Mouse (Mus musculus) heart, adult 2 months (tissue): ENCODE results near the gene Wdr92. TPM values are rescaled to one million over a fixed set of nuclear protein-coding genes. Genes with fewer than 3 reads are reported as not detected.

Source experiments
- DNase-seq, 2 experiments: peaks; one replicate each; pipeline ENCODE4 v3.0.0; 2021
- H3K27ac ChIP-seq: fragments of 200-600 bp; 2 replicates; pipeline ENCODE4 v1.8.1; 2022
- H3K27me3 ChIP-seq: fragments of 200-500 bp; 2 replicates; pipeline ENCODE4 v1.6.1; 2012; ENCODE audit warnings: mild to moderate bottlenecking, low read length, inconsistent platforms, mixed read lengths; ENCODE audit not compliant: control insufficient read depth, insufficient read depth
- H3K36me3 ChIP-seq: fragments of 200-500 bp; 2 replicates; pipeline ENCODE4 v1.6.1; 2012; ENCODE audit warnings: low read length, inconsistent platforms; ENCODE audit not compliant: control insufficient read depth, insufficient read depth
- H3K4me1 ChIP-seq: fragments of 200-500 bp; 2 replicates; pipeline ENCODE4 v1.6.1; 2011; ENCODE audit warnings: low read length; ENCODE audit not compliant: control insufficient read depth, insufficient read depth
- H3K4me3 ChIP-seq: fragments of 200-600 bp; 2 replicates; pipeline ENCODE4 v1.8.1; 2022
- H3K79me2 ChIP-seq: fragments of 200-500 bp; replicated peaks from 2 replicates; pipeline ENCODE4 v1.6.1; 2012; ENCODE audit warnings: mild to moderate bottlenecking, inconsistent platforms, low read length, moderate library complexity, mixed read lengths; ENCODE audit not compliant: control insufficient read depth, insufficient read depth
- H3K9ac ChIP-seq: fragments of 200-500 bp; 2 replicates; pipeline ENCODE4 v1.6.1; 2012; ENCODE audit warnings: low read depth, mild to moderate bottlenecking, control low read depth, inconsistent platforms, low read length, mixed read lengths
- CTCF ChIP-seq: fragments of 200-600 bp; IDR thresholded peaks from 2 replicates; pipeline ENCODE4 v1.8.1; 2022; ENCODE audit warnings: antibody characterized with exemption, mild to moderate bottlenecking, moderate library complexity
- EP300 ChIP-seq: fragments of 200-500 bp; IDR thresholded peaks from 2 replicates; pipeline ENCODE4 v1.6.1; 2011; ENCODE audit warnings: low read depth, low read length, control low read depth; ENCODE audit not compliant: insufficient read depth
- POLR2A ChIP-seq: fragments of 200-500 bp; IDR thresholded peaks from 2 replicates; pipeline ENCODE4 v1.6.1; 2011; ENCODE audit warnings: mild to moderate bottlenecking, low read depth, low read length, control low read depth; ENCODE audit not compliant: insufficient read depth
- WGBS: fragments of 180-500 bp; shearing (Covaris S2); methylation state at CpG from one replicate; pipeline ENCODE4 v1.1.7; 2018; 5-methylcytosine and 5-hydroxymethylcytosine counted together
- intact Hi-C: fragments of 180-260 bp; cut with DNase I; formaldehyde crosslinking; loops from one replicate; pipeline ENCODE4 v1.15.1; 2025
- polyA plus RNA-seq: library from polyadenylated mRNA; depleted of rRNA; stranded (reverse); fragments of >200 nt; gene quantifications from 2 replicates; pipeline ENCODE4 v1.2.3, GENCODE M21; 2012; rRNA removed
- total RNA-seq, 2 experiments: library from RNA; stranded (reverse); gene quantifications; 2 replicates each; pipeline ENCODE4 v1.2.3; 2021

The Wdr92 gene
- total and polyA plus RNA-seq, 3 experiments: 7.8 to 11.4 (median 11.0) TPM

DNA sequence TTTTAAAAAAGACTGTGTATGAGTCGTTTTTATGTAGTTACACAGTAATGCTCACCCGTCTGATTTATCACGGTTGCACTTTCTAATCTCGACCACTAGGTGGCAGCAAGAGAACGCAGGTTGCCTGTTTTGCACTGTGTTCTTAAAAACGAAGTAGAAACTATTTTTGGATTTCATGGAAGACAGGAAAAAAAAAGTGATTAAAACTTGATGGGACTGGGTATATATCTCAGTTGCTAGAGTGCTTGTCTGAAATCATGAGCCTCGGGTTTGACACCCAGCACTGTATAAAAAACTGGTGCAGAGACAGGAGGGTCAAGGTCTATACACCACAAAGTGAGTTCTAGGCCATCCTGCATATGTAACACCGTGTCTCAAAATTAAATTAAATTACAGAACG is 98.1 kb downstream of the Wdr92 start:
- intact Hi-C loops: loop anchor here (10.0 kb wide), 1 partner anchor 1745 kb away; no protein-coding TSS in a partner anchor
- no peak overlapping the region for H3K4me3 ChIP-seq
- no peaks in the 10 kb centered on the region for H3K4me1 ChIP-seq
- 13% methylated on average over 9 of the region's 9 CpGs for WGBS
- no peaks in the 10 kb centered on the region for H3K36me3 ChIP-seq
- TF ChIP-seq POLR2A (no peak), EP300 (0 out of 2 replicates have a peak, but pooled peaks have one; percentile 36), CTCF (peak; percentile 85)
- H3K79me2 ChIP-seq: no peaks in the 10 kb centered on the region
- no peak overlapping the region for H3K9ac ChIP-seq
- no peaks in the 10 kb centered on the region for H3K27me3 ChIP-seq
- H3K27ac ChIP-seq: no peak overlapping the region
- peak in 1 of 2 experiments; percentile 30 for DNase-seq

Other genes starting within 250 kb of the Wdr92 start
- under 1 TPM; 0.30 to 0.37 TPM for gene Fbxo48, start 230.7 kb upstream of the Wdr92 start, total RNA-seq
- gene Fbxo48, start 230.7 kb upstream of the Wdr92 start, polyA plus RNA-seq: 0.06 and 0.18 TPM in 2 replicates
- 1 to 10 TPM; 3.3 to 3.5 TPM for gene Cnrip1, start 130.5 kb upstream of the Wdr92 start, total RNA-seq
- gene Cnrip1, start 130.5 kb upstream of the Wdr92 start, polyA plus RNA-seq: 6.4 and 9.3 TPM in 2 replicates
- gene Plek, start 129.7 kb upstream of the Wdr92 start, total RNA-seq: 1 to 10 TPM; 5.3 to 8.7 TPM
- 2.0 and 2.8 TPM in 2 replicates for gene Plek, start 129.7 kb upstream of the Wdr92 start, polyA plus RNA-seq
- gene Ppp3r1, start 22.8 kb upstream of the Wdr92 start, total RNA-seq: 10 to 100 TPM; 58.2 to 68.3 TPM
- 24.4 and 39.3 TPM in 2 replicates for gene Ppp3r1, start 22.8 kb upstream of the Wdr92 start, polyA plus RNA-seq
- gene Pno1, start 29.5 kb downstream of the Wdr92 start, total RNA-seq: 10 to 100 TPM; 30.2 to 35.7 TPM
- gene Pno1, start 29.5 kb downstream of the Wdr92 start, polyA plus RNA-seq: 6.0 and 9.2 TPM in 2 replicates
- gene C1d, start 75.5 kb downstream of the Wdr92 start, total RNA-seq: 10 to 100 TPM; 32.1 to 34.3 TPM
- gene C1d, start 75.5 kb downstream of the Wdr92 start, polyA plus RNA-seq: 22.7 and 25.6 TPM in 2 replicates